Mouse (Mus musculus) cortical plate, adult 2 months (tissue): Measurements from ENCODE around the gene Anks3.

Experiments used
- CTCF ChIP-seq: fragments of 200-500 bp; IDR thresholded peaks from 2 replicates; pipeline ENCODE4 v1.5.1; 2011; ENCODE audit warnings: mild to moderate bottlenecking, control low read depth, low read length; ENCODE audit not compliant: insufficient read depth; ENCODE audit errors: extremely low read depth
- POLR2A ChIP-seq: fragments of 200-500 bp; IDR thresholded peaks from 2 replicates; pipeline ENCODE4 v1.6.1; 2011; ENCODE audit warnings: mild to moderate bottlenecking, low read length, control low read depth; ENCODE audit not compliant: insufficient read depth; ENCODE audit errors: extremely low read depth

DNA sequence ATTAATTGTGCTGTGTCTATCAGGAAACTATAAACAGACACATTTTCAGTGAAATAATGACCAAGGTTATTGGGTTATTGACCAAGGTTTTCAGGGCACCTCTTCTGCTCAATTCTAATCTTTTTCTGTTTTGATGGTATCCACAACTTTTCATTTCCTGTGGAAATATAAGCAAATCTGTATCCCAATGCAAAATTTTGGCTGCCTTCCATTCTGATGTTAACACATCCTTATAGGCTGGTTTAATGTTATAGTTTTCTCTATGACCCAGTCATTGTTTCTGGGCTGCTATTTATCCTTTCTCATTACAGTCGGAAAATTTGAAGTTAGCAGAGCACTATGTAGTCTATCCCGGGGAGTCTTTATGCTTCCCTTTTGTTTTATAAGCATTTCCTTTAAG lies 64.3 kb downstream of the Anks3 start:
- TF ChIP-seq POLR2A (no peak), CTCF (no peak)
